Mouse (Mus musculus): ENCODE measurements around the gene Rac2.

The Rac2 gene

GRCm38 (mm10) chr15:78572658-78573397, at the start of gene Rac2:
Gene Rac2, minus strand, starts transcription at chr15:78572783.
- DNase-seq (ENCODE audit: low read depth, low spot score), result peak; percentile 94

GRCm38 (mm10) chr15:78616973-78617372, 44.4 kb upstream of the Rac2 start:
- no peak for DNase-seq (ENCODE audit: low read depth, low spot score)

GRCm38 (mm10) chr15:78614536-78614935, 42.0 kb upstream of the Rac2 start:
- DNase-seq (ENCODE audit: low read depth, low spot score), result no peak

- DNase-seq (ENCODE audit: low read depth, low spot score), result no peak
Observed at GRCm38 (mm10) chr15:78610705-78611462, 38.3 kb upstream of the Rac2 start.

- no peak for DNase-seq (ENCODE audit: low read depth, low spot score)
Observed at GRCm38 (mm10) chr15:78607463-78607862, 34.9 kb upstream of the Rac2 start.

- no peak for DNase-seq (ENCODE audit: low read depth, low spot score)
Observed at GRCm38 (mm10) chr15:78606059-78606458, 33.5 kb upstream of the Rac2 start.

GRCm38 (mm10) chr15:78605371-78605791, 32.8 kb upstream of the Rac2 start:
- DNase-seq (ENCODE audit: low read depth, low spot score), result peak; percentile 55

GRCm38 (mm10) chr15:78604255-78604654, 31.7 kb upstream of the Rac2 start:
- no peak for DNase-seq (ENCODE audit: low read depth, low spot score)

GRCm38 (mm10) chr15:78601180-78601579, 28.6 kb upstream of the Rac2 start:
- no peak for DNase-seq (ENCODE audit: low read depth, low spot score)

- DNase-seq (ENCODE audit: low read depth, low spot score), result no peak
Observed at GRCm38 (mm10) chr15:78599529-78600193, 27.1 kb upstream of the Rac2 start.

GRCm38 (mm10) chr15:78599124-78599523, 26.5 kb upstream of the Rac2 start:
- no peak for DNase-seq (ENCODE audit: low read depth, low spot score)

- DNase-seq (ENCODE audit: low read depth, low spot score), result no peak
Observed at GRCm38 (mm10) chr15:78597729-78598128, 25.1 kb upstream of the Rac2 start.

- DNase-seq (ENCODE audit: low read depth, low spot score), result no peak
Observed at GRCm38 (mm10) chr15:78596914-78597313, 24.3 kb upstream of the Rac2 start, which contains the start of gene Cyth4. Gene Cyth4, plus strand, starts transcription at chr15:78597047.

- no peak for DNase-seq (ENCODE audit: low read depth, low spot score)
Observed at GRCm38 (mm10) chr15:78596504-78596903, 23.9 kb upstream of the Rac2 start.

- peak; percentile 45 for DNase-seq (ENCODE audit: low read depth, low spot score)
Observed at GRCm38 (mm10) chr15:78595468-78595867, 22.9 kb upstream of the Rac2 start.

- DNase-seq (ENCODE audit: low read depth, low spot score), result no peak
Observed at GRCm38 (mm10) chr15:78594831-78595230, 22.2 kb upstream of the Rac2 start.

- no peak for DNase-seq (ENCODE audit: low read depth, low spot score)
Observed at GRCm38 (mm10) chr15:78593896-78594425, 21.4 kb upstream of the Rac2 start.

- DNase-seq (ENCODE audit: low read depth, low spot score), result no peak
Observed at GRCm38 (mm10) chr15:78592452-78592968, 19.9 kb upstream of the Rac2 start.

GRCm38 (mm10) chr15:78591680-78592451, 19.3 kb upstream of the Rac2 start:
- DNase-seq (ENCODE audit: low read depth, low spot score), result peak; percentile 86

- DNase-seq (ENCODE audit: low read depth, low spot score), result peak; percentile 41
Observed at GRCm38 (mm10) chr15:78590785-78591184, 18.2 kb upstream of the Rac2 start.

GRCm38 (mm10) chr15:78589936-78590335, 17.4 kb upstream of the Rac2 start:
- no peak for DNase-seq (ENCODE audit: low read depth, low spot score)

Measured in A20 (cell line).